Mouse (Mus musculus) gastrocnemius, adult 18-20 months (tissue): ENCODE measurements at regions not wholly inside any gene's neighbourhood (a gene's known extent, or its start where the extent isn't known, plus 50 kb on each side); places are given as distances from the start of the nearest gene placed in this dataset.

ENCODE experiments used
- DNase-seq: peaks from one replicate; pipeline ENCODE4 v3.0.0; 2021; ENCODE audit warnings: low spot score

DNA sequence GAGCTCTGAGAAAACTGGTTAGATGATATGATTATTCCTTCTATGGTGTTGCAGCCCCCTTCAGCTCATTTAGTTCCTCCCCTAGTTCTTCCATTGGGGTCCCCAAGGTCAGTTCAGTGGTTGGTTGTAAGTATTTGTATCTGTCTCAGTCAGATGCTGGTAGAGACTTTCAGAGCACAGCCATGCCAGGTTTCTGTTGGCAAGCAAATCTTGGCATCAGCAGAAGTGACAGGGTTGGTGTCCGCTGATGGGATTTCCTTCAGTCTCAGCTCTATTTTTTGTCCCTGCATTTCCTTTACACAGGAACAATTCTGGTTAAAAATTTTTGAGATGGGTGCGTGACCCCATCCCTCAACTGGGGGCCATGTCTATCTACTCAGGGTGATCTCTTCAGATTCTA, 55.3 kb upstream of the Spaca1 start:
- DNase-seq: peak; percentile 4

DNA sequence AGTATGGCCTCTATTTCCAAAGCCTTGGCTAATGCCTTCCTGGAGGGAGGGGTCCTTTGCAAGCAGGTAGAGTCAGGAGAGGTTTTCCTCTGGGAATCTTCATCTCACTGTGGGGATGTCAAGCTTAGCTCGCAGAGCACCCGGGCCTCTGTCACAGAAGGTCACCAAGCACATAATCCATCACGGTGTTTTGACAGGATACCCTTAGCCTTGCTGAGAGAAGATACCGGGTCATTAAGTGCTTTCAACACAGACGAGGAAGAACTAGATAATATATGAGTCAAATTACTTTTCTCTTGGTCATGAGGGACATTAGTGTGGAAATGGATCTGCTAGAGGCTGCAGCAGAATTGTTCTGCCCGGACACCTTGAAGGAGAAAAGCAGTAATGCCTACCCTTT, 64.3 kb upstream of the Spaca1 start:
- DNase-seq: no peak

DNA sequence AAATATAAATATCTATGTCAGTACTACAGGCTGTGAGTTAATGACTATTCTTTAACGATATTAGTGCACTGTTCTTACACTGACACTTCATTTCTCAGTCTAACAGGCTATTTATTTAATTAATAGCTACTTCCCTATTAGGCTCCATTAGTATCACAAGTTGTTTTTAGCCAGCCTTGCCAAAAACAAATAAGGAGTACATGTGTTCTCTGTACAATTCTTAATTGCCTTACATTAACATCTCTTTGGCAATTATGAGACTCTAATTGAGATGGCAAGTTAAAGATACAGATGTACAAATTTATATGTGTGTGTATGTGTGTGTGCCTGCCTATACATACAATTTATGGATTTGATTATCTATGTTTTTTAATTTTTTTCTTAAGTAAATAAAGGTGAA, 67.1 kb upstream of the Spaca1 start:
- DNase-seq: no peak

DNA sequence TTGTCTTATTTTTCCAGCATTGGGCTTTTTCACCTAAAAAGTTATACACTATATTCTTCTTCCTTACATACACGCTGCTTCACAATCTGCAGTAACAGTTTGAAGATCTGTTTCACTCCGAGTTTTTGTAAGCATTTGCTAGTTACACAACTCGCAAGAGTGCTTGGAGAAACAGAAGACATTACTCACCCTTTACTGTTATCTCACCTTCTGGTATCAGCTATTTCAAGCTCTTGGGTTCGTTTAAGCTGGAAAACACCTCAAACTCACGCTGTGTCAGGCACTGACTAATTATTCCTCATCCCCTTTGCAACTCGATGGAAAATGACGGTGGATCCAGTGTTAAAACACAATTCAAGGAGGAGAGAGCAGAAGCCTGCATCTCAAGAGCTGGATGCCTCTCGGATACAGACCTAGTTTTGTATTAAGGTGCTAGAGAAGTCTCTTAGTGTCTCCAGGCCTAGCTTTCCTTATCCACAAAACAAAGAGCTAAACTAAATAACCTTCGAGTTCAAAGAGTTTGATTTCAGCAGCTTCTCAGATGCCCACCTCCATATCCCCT, 73.0 kb upstream of the Spaca1 start:
- DNase-seq: no peak

DNA sequence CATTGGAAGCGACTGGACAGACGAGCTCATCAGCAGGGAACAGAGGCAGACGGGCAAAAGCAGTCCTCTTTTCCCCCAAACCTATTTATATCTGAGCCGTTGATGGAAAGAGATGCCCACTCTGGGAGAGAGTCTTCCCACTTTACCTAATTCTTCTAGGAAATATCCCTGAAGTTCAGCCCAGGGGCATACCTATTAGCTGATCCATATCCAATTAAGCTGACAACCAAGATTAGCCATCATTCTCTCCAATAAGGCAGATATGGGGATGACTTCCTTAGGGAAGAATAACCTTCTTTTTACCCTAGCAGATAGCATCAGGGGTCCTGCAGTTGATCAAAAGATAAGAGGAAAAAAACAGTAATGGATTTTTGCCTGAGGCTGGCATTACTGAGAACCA, 78.2 kb upstream of the Spaca1 start:
- no peak for DNase-seq

DNA sequence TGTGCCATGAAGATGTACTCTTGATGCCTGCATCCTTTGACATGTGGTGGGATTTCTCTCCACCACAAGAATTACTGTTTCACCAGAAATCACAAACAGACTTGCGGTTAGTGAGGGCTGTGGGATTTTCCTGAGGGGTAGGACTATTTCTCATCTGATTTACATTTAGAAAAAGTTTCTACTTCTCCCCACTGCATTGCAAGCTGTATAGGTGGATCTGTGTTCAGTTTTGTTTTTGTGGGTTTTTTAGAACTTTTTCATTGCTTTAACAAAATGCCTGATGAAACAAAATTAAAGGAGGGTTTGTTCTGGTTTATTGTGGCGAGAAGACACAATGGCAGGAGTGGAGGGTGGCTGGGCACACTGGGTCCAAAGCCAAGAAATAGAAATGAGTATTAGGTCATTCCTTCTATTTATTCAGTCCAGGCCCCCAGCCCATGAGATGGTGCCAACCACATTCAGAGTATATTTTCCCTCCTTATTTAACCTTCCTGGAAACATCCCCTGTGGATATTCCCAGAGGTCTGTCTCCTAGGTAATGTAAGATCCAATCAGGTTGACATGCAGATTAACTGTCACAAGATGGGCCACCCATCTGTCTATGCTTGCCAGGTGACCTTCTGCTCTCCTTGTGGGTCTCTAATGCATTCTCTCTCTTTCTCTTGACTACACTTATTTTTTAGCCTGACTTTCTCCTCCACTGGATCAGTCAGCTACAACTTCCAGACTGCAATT, 96.3 kb upstream of the Spaca1 start:
- DNase-seq: no peak

DNA sequence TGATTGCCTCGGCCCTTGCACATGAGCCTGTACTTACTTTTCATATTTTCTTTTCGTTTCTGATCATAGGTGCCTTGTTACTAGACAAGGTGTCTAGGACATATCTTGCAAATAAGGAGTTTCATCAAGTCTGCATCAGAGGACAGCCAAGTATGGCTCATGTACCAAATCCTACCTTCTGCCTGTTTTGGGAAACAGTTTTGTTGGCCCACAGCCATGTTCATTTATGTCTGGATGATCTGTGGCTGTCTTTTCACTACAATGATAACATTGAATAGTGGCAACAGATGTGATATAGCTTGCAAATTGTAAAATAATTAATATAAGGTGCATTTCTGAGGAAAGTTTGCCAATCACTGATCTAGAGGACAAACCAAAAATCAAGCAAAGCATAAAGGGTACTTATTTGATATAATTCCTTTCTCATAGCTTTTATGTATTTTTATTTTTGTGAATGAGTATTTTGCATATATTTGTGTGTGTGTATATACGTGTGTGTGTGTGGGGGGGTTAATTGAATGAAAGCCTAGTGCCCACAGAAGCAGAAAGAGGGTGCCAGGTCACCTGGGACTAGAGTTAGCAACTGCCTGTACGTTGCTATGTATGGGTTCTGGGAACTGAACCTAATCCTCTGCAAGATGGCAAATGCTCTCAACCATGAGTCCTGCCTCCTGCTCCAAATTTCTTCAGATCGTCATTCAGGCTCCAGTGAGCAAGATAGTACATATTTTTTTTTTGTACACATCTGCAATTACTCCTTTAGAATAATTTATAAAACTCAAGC, 99.2 kb upstream of the Spaca1 start:
- no peak for DNase-seq

DNA sequence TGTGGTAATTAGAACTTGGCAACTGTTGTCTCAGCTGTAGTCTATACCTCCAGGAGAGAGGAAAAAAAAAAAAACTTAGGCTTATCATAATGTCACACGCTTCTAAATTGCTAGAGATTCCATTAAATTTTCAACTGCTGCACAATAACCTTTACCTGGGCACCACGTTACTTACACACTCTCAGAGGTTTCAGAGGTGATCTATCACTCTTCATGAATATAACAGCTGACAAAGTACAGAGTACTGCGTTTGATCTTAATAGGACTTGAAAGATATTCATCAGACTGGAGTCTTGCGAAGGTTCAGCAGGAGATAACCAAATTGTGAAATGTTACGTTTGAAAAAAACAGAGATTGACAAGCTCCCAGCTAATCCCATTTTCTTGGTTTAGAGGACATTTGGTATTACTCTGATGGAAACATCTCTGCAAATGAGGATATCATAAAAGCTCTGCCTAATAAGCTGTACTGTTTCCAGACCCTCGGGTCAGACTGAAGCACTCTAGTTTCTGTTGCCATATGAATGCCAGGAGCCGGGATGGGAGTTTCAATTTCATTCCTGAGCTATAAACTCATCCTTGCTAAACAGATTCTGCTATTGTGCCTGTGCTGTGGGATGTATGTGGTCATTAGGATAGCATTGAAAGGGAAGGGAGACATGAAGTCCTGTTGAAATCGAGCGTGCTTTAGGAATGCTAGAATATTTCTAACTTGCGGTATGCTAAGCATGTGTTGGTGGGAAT, 101.8 kb upstream of the Spaca1 start:
- no peak for DNase-seq

DNA sequence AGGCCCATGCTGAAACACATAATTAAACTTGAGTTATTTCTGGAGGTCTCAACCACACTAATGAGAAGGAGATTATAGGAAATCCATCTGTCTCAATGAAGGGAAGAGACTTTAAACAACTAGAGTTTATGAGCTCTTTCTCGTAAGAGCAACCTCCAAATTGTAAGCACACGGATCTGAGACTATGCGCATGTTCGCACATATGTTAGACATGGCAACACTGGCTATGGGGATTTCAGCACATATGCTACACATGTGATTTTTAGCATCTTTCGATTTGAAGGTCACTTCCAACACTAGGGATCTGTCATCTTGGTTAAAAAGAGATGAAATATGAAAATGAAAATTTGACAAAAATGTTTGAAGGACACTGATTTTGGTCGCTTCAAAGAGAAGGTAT, 105.5 kb upstream of the Spaca1 start:
- no peak for DNase-seq

DNA sequence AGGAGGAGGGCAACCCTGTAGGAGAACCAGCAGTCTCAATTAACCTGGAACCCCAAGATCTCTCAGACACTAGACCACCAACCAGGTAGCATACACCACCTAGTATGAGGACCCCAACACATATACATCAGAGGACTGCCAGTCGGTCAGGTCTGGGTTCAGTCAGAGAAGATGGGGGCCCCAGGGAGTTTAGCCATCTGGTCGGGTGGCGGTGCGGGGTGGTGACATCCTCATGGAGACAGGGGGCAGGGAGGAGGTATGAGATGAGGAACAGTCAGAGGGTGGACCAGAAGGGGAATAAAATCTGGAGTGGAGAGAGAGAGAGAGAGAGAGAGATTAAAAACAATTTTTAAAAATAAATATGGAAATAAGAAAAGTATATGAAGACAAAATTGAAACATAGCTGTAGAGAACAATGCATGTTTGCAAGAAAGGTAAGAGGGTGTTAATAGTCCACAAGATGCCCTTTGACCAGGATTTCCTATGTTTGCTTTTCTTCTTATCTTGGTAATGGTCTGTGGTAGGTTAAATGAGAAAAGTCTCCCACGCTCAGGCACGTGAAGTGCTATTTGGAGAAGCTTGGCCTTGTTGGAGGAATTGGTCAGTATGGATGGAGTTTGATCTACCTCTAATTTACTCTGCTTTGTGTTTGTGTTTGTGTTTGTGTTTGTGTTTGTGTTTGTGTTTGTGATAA, 108.0 kb upstream of the Spaca1 start:
- DNase-seq: no peak

DNA sequence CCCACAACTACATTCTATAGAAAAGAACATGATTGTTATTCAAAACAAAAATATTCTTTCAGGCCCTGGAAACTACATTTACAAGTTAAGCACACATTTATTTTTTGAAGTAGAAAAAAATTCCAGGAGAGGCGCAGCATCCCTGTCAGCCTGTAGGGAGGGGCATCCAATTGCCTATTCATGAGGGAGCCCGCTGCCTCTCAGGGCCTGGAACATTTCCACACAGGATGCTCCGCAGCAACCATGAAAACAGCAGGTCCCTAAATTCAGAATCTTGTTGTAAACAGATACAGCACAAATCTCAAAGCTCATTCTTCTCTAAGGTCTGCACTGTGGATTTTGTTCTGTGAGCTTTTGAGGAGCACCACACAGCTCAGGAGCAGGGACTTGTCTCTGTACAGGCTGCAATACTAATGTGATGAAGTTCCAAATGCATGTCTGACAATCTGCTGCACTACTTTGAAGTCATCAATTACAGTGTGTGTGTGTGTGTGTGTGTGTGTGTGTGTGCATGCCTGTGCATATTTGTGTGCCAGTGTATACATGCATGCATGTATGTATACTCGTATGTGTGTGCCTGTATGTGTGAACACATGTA, 121.4 kb upstream of the Spaca1 start:
- no peak for DNase-seq

DNA sequence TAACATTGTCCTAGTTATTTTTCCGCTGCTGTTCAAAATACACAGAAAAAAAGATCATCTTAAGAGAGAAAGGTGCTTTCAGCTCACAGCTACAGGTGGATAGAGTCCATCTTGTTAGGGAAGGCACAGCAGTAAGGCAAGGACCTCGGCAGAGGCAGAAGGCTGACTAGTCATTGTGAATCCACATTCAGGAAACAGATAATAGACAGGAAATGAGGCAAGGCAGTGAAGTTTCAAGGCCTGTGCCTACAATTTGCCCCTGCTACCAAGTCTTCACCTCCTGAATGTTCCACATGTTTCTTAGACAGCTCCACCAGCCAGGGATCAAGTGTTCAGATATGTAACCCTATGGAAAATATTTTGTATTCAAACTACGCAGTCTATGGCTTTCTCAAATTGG, 122.0 kb upstream of the Spaca1 start:
- no peak for DNase-seq

DNA sequence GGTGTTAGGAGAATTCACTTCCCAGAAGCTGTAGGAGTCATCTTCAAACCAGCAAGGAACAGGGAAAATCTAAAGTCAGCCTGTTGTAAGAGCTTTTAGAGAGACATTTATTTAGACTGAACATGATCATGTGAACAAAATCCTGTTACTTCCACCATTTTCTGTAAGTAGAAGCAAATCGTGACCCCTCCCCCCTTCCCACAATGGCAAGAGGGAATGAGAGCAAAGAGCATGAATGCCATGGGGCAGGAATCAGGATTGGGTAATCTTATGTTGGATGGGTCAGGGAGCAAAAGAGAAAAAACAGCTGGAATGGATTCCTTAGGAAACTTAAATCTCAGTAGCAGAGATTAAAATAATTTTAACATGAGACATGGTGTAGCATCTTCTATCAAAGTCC, 127.4 kb upstream of the Spaca1 start:
- no peak for DNase-seq

DNA sequence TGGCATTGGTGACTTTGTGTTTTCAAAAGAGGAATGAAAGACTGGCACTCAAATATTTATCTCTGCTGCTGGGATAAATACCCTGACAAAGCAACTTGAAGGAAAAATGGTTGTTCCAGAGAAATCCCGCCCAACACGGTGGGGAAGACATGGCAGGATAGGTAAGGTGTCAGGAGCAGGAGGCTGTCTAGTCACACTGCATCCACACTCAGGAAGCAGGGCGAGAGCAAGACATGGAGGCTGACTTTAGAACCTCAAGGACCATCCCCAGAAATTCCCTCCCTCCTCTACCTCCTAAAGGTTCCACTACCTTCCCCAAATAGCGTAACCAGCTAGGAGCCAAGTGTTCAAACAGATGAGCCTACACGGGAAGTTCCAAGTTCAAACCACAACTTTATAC, 136.5 kb upstream of the Spaca1 start:
- no peak for DNase-seq

DNA sequence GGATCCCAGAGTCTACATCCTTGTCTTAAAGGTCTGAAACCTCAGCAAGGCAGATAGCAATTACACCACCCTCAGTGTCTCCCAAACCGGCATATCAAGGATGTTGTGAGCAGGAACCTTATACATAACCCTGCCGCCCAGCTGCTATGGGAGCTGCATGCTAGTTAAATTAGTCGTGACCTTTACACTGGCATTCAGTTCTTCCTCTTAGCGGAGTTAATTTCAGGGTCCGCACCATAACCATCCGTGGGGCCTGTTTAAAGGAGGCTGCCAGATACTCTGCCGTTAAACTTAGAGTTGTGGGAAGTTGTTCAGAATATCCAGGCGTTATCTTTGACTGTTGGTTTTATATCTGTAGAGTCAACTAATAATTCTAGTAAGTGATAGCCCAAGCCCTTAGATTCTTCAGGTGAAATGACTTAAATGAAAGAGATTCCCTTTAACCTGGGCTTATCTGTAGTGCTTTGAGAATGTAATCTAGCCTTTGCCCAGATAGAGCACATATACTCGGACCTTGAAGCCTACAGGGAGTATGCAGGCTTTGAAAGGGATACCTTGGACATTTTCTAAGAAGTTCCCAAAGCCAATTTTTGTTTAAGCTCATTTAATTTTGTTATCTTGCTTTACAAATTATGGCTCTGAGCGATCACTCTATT, 153.3 kb upstream of the Spaca1 start:
- DNase-seq: no peak

DNA sequence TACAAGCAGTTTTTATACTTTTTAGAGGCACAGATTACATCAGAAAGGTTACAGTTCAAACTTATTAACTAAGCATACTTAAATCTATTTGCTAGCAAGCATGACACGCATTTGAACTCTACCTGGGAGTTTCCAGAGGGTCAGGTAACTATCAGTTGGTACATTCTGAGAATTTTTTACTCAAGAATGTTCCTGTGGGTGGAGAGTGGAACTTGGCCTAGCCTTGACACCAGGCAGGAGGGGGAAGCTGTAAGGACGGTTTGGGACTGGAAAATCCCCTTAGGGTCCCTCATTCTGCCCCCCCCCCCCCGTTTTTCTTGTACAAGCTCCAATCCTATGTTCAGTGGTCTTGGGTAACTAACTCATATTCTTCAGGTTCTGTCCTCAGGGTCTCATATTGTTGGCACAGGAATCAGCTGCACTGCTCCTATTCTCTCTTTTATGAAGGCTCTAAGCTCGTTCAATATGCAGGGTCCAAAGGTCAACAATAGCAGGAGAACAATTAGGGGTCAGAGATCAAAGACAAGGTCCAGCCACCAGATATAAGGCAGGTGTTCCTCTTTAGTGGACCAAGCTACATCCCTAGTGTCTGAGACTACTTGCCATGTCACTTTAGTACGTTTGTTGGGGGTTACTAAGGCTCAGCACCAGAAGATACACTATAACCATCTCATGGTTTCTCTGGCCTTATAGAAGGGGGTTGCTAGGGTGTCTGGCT, 159.3 kb upstream of the Spaca1 start:
- DNase-seq: no peak

DNA sequence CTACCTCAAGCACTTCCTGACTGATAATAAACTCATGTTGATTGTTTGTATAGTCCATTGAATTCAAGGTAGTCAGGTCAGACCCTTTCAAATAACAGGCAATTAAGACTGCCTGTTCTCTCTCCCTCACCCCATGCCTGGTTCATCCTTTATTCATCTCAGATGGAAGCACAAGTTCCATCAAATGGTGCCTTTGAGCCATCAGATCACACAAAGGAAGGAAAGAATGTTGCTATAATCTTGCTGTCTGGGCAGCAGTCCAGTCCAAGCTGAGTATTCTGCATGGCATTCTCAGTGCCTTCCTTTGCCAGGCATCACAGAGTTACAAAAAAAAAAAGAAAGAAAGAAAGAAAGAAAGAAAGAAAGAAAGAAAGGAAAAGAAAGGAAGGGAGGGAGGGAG, 163.7 kb upstream of the Spaca1 start:
- DNase-seq: no peak

DNA sequence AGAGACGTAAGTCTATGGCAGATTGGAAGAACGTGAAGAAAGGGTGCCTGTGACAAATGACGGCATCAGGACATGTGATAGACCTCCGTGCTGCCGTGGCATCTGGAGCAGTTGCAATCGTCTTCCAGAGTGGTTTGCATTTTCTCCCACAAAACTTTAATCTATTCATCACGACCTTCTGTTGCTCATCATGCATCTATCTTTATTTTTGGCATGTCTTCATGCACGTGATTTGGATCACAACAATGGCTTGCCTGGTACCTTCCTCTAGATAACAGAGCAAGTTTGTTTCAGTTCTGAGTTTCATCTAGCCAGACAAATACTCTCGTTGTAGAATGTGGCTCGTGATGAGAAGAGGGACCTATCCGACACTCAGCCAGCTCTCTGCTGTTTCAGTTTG, 164.4 kb upstream of the Spaca1 start:
- DNase-seq: no peak

DNA sequence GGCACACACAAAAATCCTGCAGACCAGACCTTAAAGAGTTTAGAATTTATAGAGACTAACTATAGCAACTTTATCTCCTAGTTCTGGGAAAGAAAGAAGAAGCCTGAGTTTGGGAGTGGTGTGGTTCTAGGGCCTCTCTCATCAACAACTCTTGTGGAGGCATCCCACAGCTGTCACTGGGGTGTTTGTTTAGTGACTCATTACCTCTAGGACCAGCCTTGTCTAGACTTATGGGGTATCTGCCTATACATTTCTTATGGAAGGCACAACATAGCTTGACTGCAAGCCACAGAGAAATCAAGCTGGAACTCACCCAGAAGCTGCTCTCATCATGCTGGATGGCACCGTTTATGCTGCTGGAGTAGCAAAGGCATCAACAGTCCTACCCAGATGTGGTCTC, 171.9 kb upstream of the Spaca1 start:
- DNase-seq: no peak
